Mouse (Mus musculus): Measurements from ENCODE around the gene Tm6sf1.

Gene Tm6sf1

GRCm38 (mm10) chr7:81849633-81850032 is 9.2 kb upstream of the Tm6sf1 start:
- no peak for DNase-seq (ENCODE audit: extremely low read depth, low read depth)

- DNase-seq (ENCODE audit: extremely low read depth, low read depth) = no peak
These were observed 8.6 kb upstream of the Tm6sf1 start for GRCm38 (mm10) chr7:81850171-81850570.

GRCm38 (mm10) chr7:81851706-81852105 is 7.1 kb upstream of the Tm6sf1 start:
- DNase-seq (ENCODE audit: extremely low read depth, low read depth) = no peak

GRCm38 (mm10) chr7:81854568-81855307 is 4.1 kb upstream of the Tm6sf1 start:
- no peak for DNase-seq (ENCODE audit: extremely low read depth, low read depth)

GRCm38 (mm10) chr7:81855694-81856093 is 3.1 kb upstream of the Tm6sf1 start, which contains the start of gene Gm10160:
TSS of gene Gm10160 (minus strand) at chr7:81855794.
- DNase-seq (ENCODE audit: extremely low read depth, low read depth) = no peak

- DNase-seq (ENCODE audit: extremely low read depth, low read depth) = no peak
These were observed 2.6 kb upstream of the Tm6sf1 start for GRCm38 (mm10) chr7:81856221-81856620.

- no peak for DNase-seq (ENCODE audit: extremely low read depth, low read depth)
These were observed 565 bp upstream of the Tm6sf1 start for GRCm38 (mm10) chr7:81858236-81858635.

GRCm38 (mm10) chr7:81860071-81860470 is 1.3 kb downstream of the Tm6sf1 start:
- DNase-seq (ENCODE audit: extremely low read depth, low read depth) = peak; percentile 66

GRCm38 (mm10) chr7:81860996-81861395 is 2.2 kb downstream of the Tm6sf1 start:
- DNase-seq (ENCODE audit: extremely low read depth, low read depth) = no peak

- no peak for DNase-seq (ENCODE audit: extremely low read depth, low read depth)
These were observed 2.7 kb downstream of the Tm6sf1 start for GRCm38 (mm10) chr7:81861461-81861860.

GRCm38 (mm10) chr7:81861921-81862320 is 3.1 kb downstream of the Tm6sf1 start:
- DNase-seq (ENCODE audit: extremely low read depth, low read depth) = no peak

GRCm38 (mm10) chr7:81862587-81863583 is 4.1 kb downstream of the Tm6sf1 start:
- DNase-seq (ENCODE audit: extremely low read depth, low read depth) = peak; percentile 61

- DNase-seq (ENCODE audit: extremely low read depth, low read depth) = no peak
These were observed 5.8 kb downstream of the Tm6sf1 start for GRCm38 (mm10) chr7:81864552-81864951.

GRCm38 (mm10) chr7:81865937-81866336 is 7.1 kb downstream of the Tm6sf1 start:
- DNase-seq (ENCODE audit: extremely low read depth, low read depth) = no peak

- DNase-seq (ENCODE audit: extremely low read depth, low read depth) = no peak
These were observed 8.6 kb downstream of the Tm6sf1 start for GRCm38 (mm10) chr7:81867231-81867930.

GRCm38 (mm10) chr7:81868158-81868557 is 9.4 kb downstream of the Tm6sf1 start:
- DNase-seq (ENCODE audit: extremely low read depth, low read depth) = no peak

- DNase-seq (ENCODE audit: extremely low read depth, low read depth) = no peak
These were observed 13.8 kb downstream of the Tm6sf1 start for GRCm38 (mm10) chr7:81872493-81873013.

- no peak for DNase-seq (ENCODE audit: extremely low read depth, low read depth)
These were observed 15.0 kb downstream of the Tm6sf1 start for GRCm38 (mm10) chr7:81873807-81874206.

GRCm38 (mm10) chr7:81874636-81875035 is 15.8 kb downstream of the Tm6sf1 start:
- DNase-seq (ENCODE audit: extremely low read depth, low read depth) = no peak

- DNase-seq (ENCODE audit: extremely low read depth, low read depth) = no peak
These were observed 16.6 kb downstream of the Tm6sf1 start for GRCm38 (mm10) chr7:81875372-81875771.

GRCm38 (mm10) chr7:81880286-81880685 is 21.5 kb downstream of the Tm6sf1 start:
- DNase-seq (ENCODE audit: extremely low read depth, low read depth) = no peak

Measured in MEL-GATA-1-ER (cell line).